ENCODE assay signal across 7 mouse cellular contexts in genomic region chr2:180042256-180042857, GRCm38 (mm10). TPM values are rescaled to one million over a fixed set of nuclear protein-coding genes. Genes with fewer than 3 reads are reported as not detected.
DNase-seq lines count a peak whose midpoint lies in the region; ATAC-seq and TF ChIP-seq lines count a peak whose summit lies in the region.

TSS of gene Psma7 (minus strand) at chr2:180042433.
TSS of gene Ss18l1 (plus strand) at chr2:180042509.

- H3K4me3 ChIP-seq in intestine, postnatal 0 days (ENCODE audit: low read depth, low read length): peak within 1 kb of the TSS; percentile 99
- H3K4me3 ChIP-seq in limb, embryonic 10.5 days: peak within 1 kb of the TSS; percentile 73
- peak within 1 kb of the TSS; percentile 98 for H3K4me3 ChIP-seq in midbrain, embryonic 12.5 days

- H3K27me3 ChIP-seq in intestine, postnatal 0 days (replicated peaks; ENCODE audit: control insufficient read depth, insufficient read depth, low read length): no peaks in the 10 kb centered on the region
- no peaks in the 10 kb centered on the region for H3K27me3 ChIP-seq in limb, embryonic 10.5 days (ENCODE audit: low read depth, poor library complexity, severe bottlenecking)
- no peaks in the 10 kb centered on the region for H3K27me3 ChIP-seq in midbrain, embryonic 12.5 days

- peak; percentile 94 for DNase-seq in adrenal gland, postnatal 10 days
- peak; percentile 91 for DNase-seq in embryo, embryonic 9.5 days (ENCODE audit: extremely low spot score)
- no peak for DNase-seq in gonadal fat pad, adult 2 months (ENCODE audit: low read depth)
- peak; percentile 94 for DNase-seq in limb, embryonic 10.5 days (ENCODE audit: low spot score)
- DNase-seq in skeletal muscle tissue, adult 2 months (ENCODE audit: low read depth, low spot score): peak; percentile 74

- ATAC-seq in intestine, postnatal 0 days: peak; percentile 94
- ATAC-seq in midbrain, embryonic 12.5 days (ENCODE audit: low FRiP score, low read depth): peak; percentile 94

- H3K9ac ChIP-seq in intestine, postnatal 0 days (ENCODE audit: low read depth, low read length): peak within 1 kb of the TSS; percentile 73
- H3K9ac ChIP-seq in midbrain, embryonic 12.5 days (replicated peaks): peak within 1 kb of the TSS; percentile 93

- H3K36me3 ChIP-seq in intestine, postnatal 0 days (ENCODE audit: control insufficient read depth, insufficient read depth): peaks cover 19% of the 10 kb centered on the region
- peaks cover 46% of the 10 kb centered on the region for H3K36me3 ChIP-seq in limb, embryonic 10.5 days
- peaks cover 26% of the 10 kb centered on the region for H3K36me3 ChIP-seq in midbrain, embryonic 12.5 days

- no peaks in the 10 kb centered on the region for H3K9me3 ChIP-seq in intestine, postnatal 0 days (ENCODE audit: control insufficient read depth)
- H3K9me3 ChIP-seq in limb, embryonic 10.5 days (replicated peaks): no peaks in the 10 kb centered on the region
- H3K9me3 ChIP-seq in midbrain, embryonic 12.5 days: no peaks in the 10 kb centered on the region

- H3K4me1 ChIP-seq in intestine, postnatal 0 days (replicated peaks; ENCODE audit: control insufficient read depth, insufficient read depth, low read length): peaks cover 5% of the 10 kb centered on the region; the same call in 1 of the 2 replicates
- H3K4me1 ChIP-seq in limb, embryonic 10.5 days: peaks cover 38% of the 10 kb centered on the region
- peaks cover 37% of the 10 kb centered on the region for H3K4me1 ChIP-seq in midbrain, embryonic 12.5 days

- under 1% methylated on average over 76 of the region's 78 CpGs for WGBS in intestine, postnatal 0 days
- under 1% methylated on average over 78 of the region's 78 CpGs for WGBS in limb, embryonic 10.5 days
- under 1% methylated on average over 73 of the region's 78 CpGs for WGBS in midbrain, embryonic 12.5 days

- H3K4me2 ChIP-seq in intestine, postnatal 0 days (replicated peaks; ENCODE audit: low read depth): peak within 1 kb of the TSS; percentile 98
- peak within 1 kb of the TSS; percentile 79 for H3K4me2 ChIP-seq in midbrain, embryonic 12.5 days (replicated peaks)

- H3K27ac ChIP-seq in intestine, postnatal 0 days (ENCODE audit: low read depth, low read length): peak within 1 kb of the TSS; percentile 89
- H3K27ac ChIP-seq in limb, embryonic 10.5 days: peak within 1 kb of the TSS; percentile 97
- H3K27ac ChIP-seq in midbrain, embryonic 12.5 days (replicated peaks): peak within 1 kb of the TSS; percentile 97

- TF ChIP-seq CTCF in intestine, postnatal 0 days (IDR thresholded peaks at IDR 0.05; ENCODE audit: low read depth): peak; percentile 52

RNA-seq across cellular contexts. Expression of gene Psma7, which starts in this region (rescaled TPM):
- 100 to 1,000 TPM; 216 to 235 TPM for total RNA-seq in adrenal gland, postnatal 10 days (2021)
- polyA plus RNA-seq in gonadal fat pad, adult 2 months (2012; rRNA removed): 231 and 271 TPM in 2 replicates
- polyA plus RNA-seq in intestine, postnatal 0 days (2015; fragmentation: Nextera tagmentation; extraction: Ambion mirVana): 423 and 444 TPM in 2 replicates
- 868 and 947 TPM in 2 replicates for polyA plus RNA-seq in limb, embryonic 10.5 days (2016; fragmentation: Nextera tagmentation; extraction: Ambion mirVana)
- polyA plus RNA-seq in midbrain, embryonic 12.5 days (2016; fragmentation: Nextera tagmentation; extraction: Ambion mirVana): 613 and 651 TPM in 2 replicates

RNA-seq across cellular contexts. Expression of gene Ss18l1, which starts in this region (rescaled TPM):
- 1 to 10 TPM; 5.1 to 5.9 TPM for total RNA-seq in adrenal gland, postnatal 10 days (2021)
- polyA plus RNA-seq in gonadal fat pad, adult 2 months (2012; rRNA removed): 39.2 and 58.7 TPM in 2 replicates
- polyA plus RNA-seq in intestine, postnatal 0 days (2015; fragmentation: Nextera tagmentation; extraction: Ambion mirVana): 1.2 and 1.3 TPM in 2 replicates
- polyA plus RNA-seq in limb, embryonic 10.5 days (2016; fragmentation: Nextera tagmentation; extraction: Ambion mirVana): 5.8 and 7.4 TPM in 2 replicates
- polyA plus RNA-seq in midbrain, embryonic 12.5 days (2016; fragmentation: Nextera tagmentation; extraction: Ambion mirVana): 30.2 and 32.5 TPM in 2 replicates
